Mouse (Mus musculus): Measurements from ENCODE around the gene Helz. TPM values are rescaled to one million over a fixed set of nuclear protein-coding genes. Genes with fewer than 3 reads are reported as not detected.
A peak's percentile ranks its signal among the peaks of the same experiment; 100 is the strongest.
"Not testable (repeated sequence)": the region's sequence is repeated elsewhere in the genome, so short reads cannot be mapped to it uniquely, and the experiment has no call there.

The Helz gene
- 21.7 and 22.0 TPM in 2 replicates for polyA plus RNA-seq (2014; fragmentation: Nextera tagmentation; extraction: Ambion mirVana)

GRCm38 (mm10) chr11:107547351-107548203 is at the start of gene Helz:
TSS of gene Helz (plus strand) at chr11:107547930.
- Histone ChIP-seq H3K9me3 (ENCODE audit: control insufficient read depth, low read length) (no peaks in the 10 kb centered on the region), H3K9ac (ENCODE audit: low read depth, low read length) (peak within 1 kb of the TSS; percentile 90), H3K4me3 (ENCODE audit: low read depth, low read length) (peak within 1 kb of the TSS; percentile 77), H3K4me1 (ENCODE audit: control insufficient read depth, insufficient read depth, low read length) (no peaks in the 10 kb centered on the region), H3K27me3 (replicated peaks; ENCODE audit: control insufficient read depth, insufficient read depth, low read length) (no peaks in the 10 kb centered on the region), H3K36me3 (ENCODE audit: control insufficient read depth, insufficient read depth, low read length) (peaks cover 25% of the 10 kb centered on the region), H3K27ac (replicated peaks; ENCODE audit: low read depth, low read length) (peak within 1 kb of the TSS; percentile 81), H3K4me2 (ENCODE audit: low read depth, low read length) (peak within 1 kb of the TSS; percentile 99)
- ATAC-seq (ENCODE audit: low read depth) (peak; percentile 87), DNase-seq (ENCODE audit: low spot score) (peak; percentile 92)
- WGBS, result 0% methylated on average over 39 of the region's 70 CpGs

GRCm38 (mm10) chr11:107502801-107503200 is 44.9 kb upstream of the Helz start:
- Histone ChIP-seq H3K9ac (ENCODE audit: low read depth, low read length) (no peak overlapping the region), H3K4me1 (ENCODE audit: control insufficient read depth, insufficient read depth, low read length) (no peaks in the 10 kb centered on the region), H3K27me3 (replicated peaks; ENCODE audit: control insufficient read depth, insufficient read depth, low read length) (no peaks in the 10 kb centered on the region), H3K9me3 (ENCODE audit: control insufficient read depth, low read length) (no peaks in the 10 kb centered on the region), H3K4me2 (ENCODE audit: low read depth, low read length) (no peak overlapping the region), H3K4me3 (ENCODE audit: low read depth, low read length) (no peak overlapping the region), H3K36me3 (ENCODE audit: control insufficient read depth, insufficient read depth, low read length) (peaks cover 16% of the 10 kb centered on the region; the same call in 1 of the 2 replicates), H3K27ac (replicated peaks; ENCODE audit: low read depth, low read length) (no peak overlapping the region)
- no peak for DNase-seq (ENCODE audit: low spot score)
- ATAC-seq (ENCODE audit: low read depth), result no peak
- 83% methylated on average over 8 of the region's 8 CpGs for WGBS

GRCm38 (mm10) chr11:107504364-107504763 is 43.4 kb upstream of the Helz start:
- not testable (repeated sequence) for H3K36me3 ChIP-seq (ENCODE audit: control insufficient read depth, insufficient read depth, low read length); H3K9me3 ChIP-seq (ENCODE audit: control insufficient read depth, low read length); H3K27me3 ChIP-seq (replicated peaks; ENCODE audit: control insufficient read depth, insufficient read depth, low read length); H3K9ac ChIP-seq (ENCODE audit: low read depth, low read length); H3K4me3 ChIP-seq (ENCODE audit: low read depth, low read length); H3K4me2 ChIP-seq (ENCODE audit: low read depth, low read length); ATAC-seq (ENCODE audit: low read depth); H3K27ac ChIP-seq (replicated peaks; ENCODE audit: low read depth, low read length); H3K4me1 ChIP-seq (ENCODE audit: control insufficient read depth, insufficient read depth, low read length); DNase-seq (ENCODE audit: low spot score)
- 98% methylated on average over 3 of the region's 4 CpGs for WGBS

GRCm38 (mm10) chr11:107506260-107506659 is 41.5 kb upstream of the Helz start:
- H3K4me2 ChIP-seq (ENCODE audit: low read depth, low read length), result no peak overlapping the region
- no peak overlapping the region for H3K27ac ChIP-seq (replicated peaks; ENCODE audit: low read depth, low read length)
- H3K4me3 ChIP-seq (ENCODE audit: low read depth, low read length), result no peak overlapping the region
- no peaks in the 10 kb centered on the region for H3K27me3 ChIP-seq (replicated peaks; ENCODE audit: control insufficient read depth, insufficient read depth, low read length)
- peaks cover 4% of the 10 kb centered on the region; the same call in 1 of the 2 replicates for H3K4me1 ChIP-seq (ENCODE audit: control insufficient read depth, insufficient read depth, low read length)
- H3K9me3 ChIP-seq (ENCODE audit: control insufficient read depth, low read length), result no peaks in the 10 kb centered on the region
- ATAC-seq (ENCODE audit: low read depth), result no peak
- DNase-seq (ENCODE audit: low spot score), result peak; percentile 22
- no peak overlapping the region for H3K9ac ChIP-seq (ENCODE audit: low read depth, low read length)
- H3K36me3 ChIP-seq (ENCODE audit: control insufficient read depth, insufficient read depth, low read length), result no peaks in the 10 kb centered on the region
- WGBS, result 78% methylated on average over 1 of the region's 1 CpGs

GRCm38 (mm10) chr11:107509631-107510338 is 37.9 kb upstream of the Helz start:
- Histone ChIP-seq H3K9me3 (ENCODE audit: control insufficient read depth, low read length) (no peaks in the 10 kb centered on the region), H3K27ac (replicated peaks; ENCODE audit: low read depth, low read length) (no peak overlapping the region), H3K4me1 (ENCODE audit: control insufficient read depth, insufficient read depth, low read length) (peaks cover 8% of the 10 kb centered on the region; the same call in 1 of the 2 replicates), H3K36me3 (ENCODE audit: control insufficient read depth, insufficient read depth, low read length) (no peaks in the 10 kb centered on the region), H3K4me3 (ENCODE audit: low read depth, low read length) (no peak overlapping the region), H3K27me3 (replicated peaks; ENCODE audit: control insufficient read depth, insufficient read depth, low read length) (no peaks in the 10 kb centered on the region), H3K4me2 (ENCODE audit: low read depth, low read length) (peak overlapping the region; percentile 29), H3K9ac (ENCODE audit: low read depth, low read length) (no peak overlapping the region)
- DNase-seq (ENCODE audit: low spot score), result peak; percentile 24
- WGBS, result 19% methylated on average over 11 of the region's 11 CpGs
- peak; percentile 38; the same call in 1 of the 2 replicates for ATAC-seq (ENCODE audit: low read depth)

GRCm38 (mm10) chr11:107510362-107511269 is 37.1 kb upstream of the Helz start:
- DNase-seq (ENCODE audit: low spot score) (peak; percentile 72), ATAC-seq (ENCODE audit: low read depth) (peak; percentile 50; the same call in 1 of the 2 replicates)
- Histone ChIP-seq H3K27me3 (replicated peaks; ENCODE audit: control insufficient read depth, insufficient read depth, low read length) (no peaks in the 10 kb centered on the region), H3K36me3 (ENCODE audit: control insufficient read depth, insufficient read depth, low read length) (no peaks in the 10 kb centered on the region), H3K9me3 (ENCODE audit: control insufficient read depth, low read length) (no peaks in the 10 kb centered on the region), H3K4me1 (ENCODE audit: control insufficient read depth, insufficient read depth, low read length) (peaks cover 8% of the 10 kb centered on the region; the same call in 1 of the 2 replicates), H3K27ac (replicated peaks; ENCODE audit: low read depth, low read length) (0 out of 2 replicates have a peak overlapping the region, but pooled peaks have one; percentile 17), H3K4me3 (ENCODE audit: low read depth, low read length) (no peak overlapping the region), H3K9ac (ENCODE audit: low read depth, low read length) (no peak overlapping the region), H3K4me2 (ENCODE audit: low read depth, low read length) (peak overlapping the region; percentile 33)
- 5% methylated on average over 18 of the region's 18 CpGs for WGBS

- not testable (repeated sequence) for H3K27ac ChIP-seq (replicated peaks; ENCODE audit: low read depth, low read length); H3K9me3 ChIP-seq (ENCODE audit: control insufficient read depth, low read length); H3K4me3 ChIP-seq (ENCODE audit: low read depth, low read length); H3K36me3 ChIP-seq (ENCODE audit: control insufficient read depth, insufficient read depth, low read length); H3K4me2 ChIP-seq (ENCODE audit: low read depth, low read length); H3K27me3 ChIP-seq (replicated peaks; ENCODE audit: control insufficient read depth, insufficient read depth, low read length); H3K4me1 ChIP-seq (ENCODE audit: control insufficient read depth, insufficient read depth, low read length); H3K9ac ChIP-seq (ENCODE audit: low read depth, low read length)
- DNase-seq (ENCODE audit: low spot score) (peak; percentile 82), ATAC-seq (ENCODE audit: low read depth) (0 out of 2 replicates have a peak, but pooled peaks have one; percentile 7)
- 53% methylated on average over 5 of the region's 5 CpGs for WGBS
Measured at GRCm38 (mm10) chr11:107511954-107512353, 35.8 kb upstream of the Helz start.

GRCm38 (mm10) chr11:107513047-107513446 is 34.7 kb upstream of the Helz start:
- no peaks in the 10 kb centered on the region for H3K27me3 ChIP-seq (replicated peaks; ENCODE audit: control insufficient read depth, insufficient read depth, low read length)
- no peaks in the 10 kb centered on the region for H3K9me3 ChIP-seq (ENCODE audit: control insufficient read depth, low read length)
- peak overlapping the region; percentile 45 for H3K27ac ChIP-seq (replicated peaks; ENCODE audit: low read depth, low read length)
- no peak overlapping the region for H3K4me3 ChIP-seq (ENCODE audit: low read depth, low read length)
- no peak overlapping the region for H3K9ac ChIP-seq (ENCODE audit: low read depth, low read length)
- H3K4me2 ChIP-seq (ENCODE audit: low read depth, low read length), result peak overlapping the region; percentile 13; the same call in 1 of the 2 replicates
- 48% methylated on average over 10 of the region's 10 CpGs for WGBS
- H3K4me1 ChIP-seq (ENCODE audit: control insufficient read depth, insufficient read depth, low read length), result peaks cover 8% of the 10 kb centered on the region; the same call in 1 of the 2 replicates
- no peaks in the 10 kb centered on the region for H3K36me3 ChIP-seq (ENCODE audit: control insufficient read depth, insufficient read depth, low read length)
- peak; percentile 89 for DNase-seq (ENCODE audit: low spot score)
- ATAC-seq (ENCODE audit: low read depth), result peak; percentile 38; the same call in 1 of the 2 replicates

All from embryonic facial prominence, embryonic 14.5 days (tissue).